Mouse (Mus musculus) myocyte (in vitro differentiated cells): ENCODE measurements around the gene Klk12.

Experiments used
- CEBPB ChIP-seq: IDR thresholded peaks from 2 replicates; pipeline ENCODE4 v1.6.1; 2011; ENCODE audit warnings: mild to moderate bottlenecking, moderate library complexity; ENCODE audit not compliant: poor library complexity, insufficient read depth, severe bottlenecking
- MAX ChIP-seq: IDR thresholded peaks from one replicate; pipeline ENCODE4 v1.6.1; 2011; ENCODE audit warnings: low read depth, mild to moderate bottlenecking, control low read depth
- POLR2A ChIP-seq: IDR thresholded peaks from one replicate; pipeline ENCODE4 v1.6.1; 2011; ENCODE audit warnings: low read depth, mild to moderate bottlenecking, control low read depth, moderate library complexity; ENCODE audit not compliant: insufficient read length
- POLR2AphosphoS2 ChIP-seq: IDR thresholded peaks from one replicate; pipeline ENCODE4 v1.6.1; 2011; ENCODE audit warnings: low read depth, control low read depth; ENCODE audit not compliant: insufficient read length
- REST ChIP-seq: IDR thresholded peaks from one replicate; pipeline ENCODE4 v1.6.1; 2011; ENCODE audit warnings: mild to moderate bottlenecking, control low read depth, moderate library complexity; ENCODE audit not compliant: insufficient read depth, insufficient read length
- SRF ChIP-seq: IDR thresholded peaks from one replicate; pipeline ENCODE4 v1.6.1; 2011; ENCODE audit warnings: low read depth; ENCODE audit not compliant: control insufficient read depth, insufficient read length
- TCF12 ChIP-seq: IDR thresholded peaks from one replicate; pipeline ENCODE4 v1.6.1; 2011; ENCODE audit warnings: mild to moderate bottlenecking, control low read depth; ENCODE audit not compliant: poor library complexity, insufficient read depth, severe bottlenecking
- TCF3 ChIP-seq: IDR thresholded peaks from one replicate; pipeline ENCODE4 v1.6.1; 2011; ENCODE audit warnings: low read depth, control low read depth; ENCODE audit not compliant: insufficient read length

DNA sequence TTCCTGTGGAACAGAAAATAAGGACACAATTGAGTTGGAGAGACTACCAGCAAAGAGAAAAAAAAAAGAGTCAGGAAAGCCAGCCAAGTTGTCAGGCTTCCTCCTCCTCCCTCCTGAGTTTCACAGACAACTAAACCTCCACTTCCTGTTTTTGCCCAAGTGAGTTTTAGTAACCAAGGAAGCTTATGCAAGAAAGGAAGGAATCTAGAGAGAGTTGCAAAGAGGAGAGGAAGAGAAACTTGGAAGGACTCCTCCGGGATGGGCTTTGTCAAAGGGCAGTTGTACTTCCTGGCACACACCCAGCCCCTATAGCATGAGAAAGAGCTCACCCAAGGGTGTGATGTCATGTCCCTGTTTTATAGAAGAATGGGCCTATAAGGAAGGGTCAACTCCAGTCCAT, 20.9 kb upstream of the Klk12 start:
- TF ChIP-seq MAX (no peak), TCF3 (no peak), TCF12 (no peak), POLR2A (no peak), POLR2AphosphoS2 (no peak), CEBPB (no peak), REST (no peak), SRF (no peak)
